Mouse (Mus musculus) erythroblast, adult 5-6 weeks (primary cell): ENCODE data around the gene Pbxip1. TPM values are rescaled to one million over a fixed set of nuclear protein-coding genes. Genes with fewer than 3 reads are reported as not detected.
"Not testable (repeated sequence)": the region's sequence is repeated elsewhere in the genome, so short reads cannot be mapped to it uniquely, and the experiment has no call there.

ENCODE experiments used
- ATAC-seq: replicated peaks from 2 replicates; pipeline ENCODE4 v1.8.0; 2016; ENCODE audit warnings: moderate number of reproducible peaks, mild to moderate bottlenecking, moderate TSS enrichment, inconsistent platforms; ENCODE audit not compliant: poor library complexity, low FRiP score, severe bottlenecking
- total RNA-seq, 2 experiments: library from RNA; stranded (forward) in 1 of 2; stranded (reverse) in 1 of 2; fragments of 150-400 nt in 1 of 2; fragments of 200-764, 138-1000 nt in 1 of 2; gene quantifications; 2 replicates each; pipeline versions ENCODE4 v1.2.3 to v1.2.4; 2015 to 2017; ENCODE audit warnings: low replicate concordance in 2 of 2

Pbxip1 gene
- total RNA-seq, 2 experiments from 2014 or later, result 4.2 to 6.2 TPM

DNA sequence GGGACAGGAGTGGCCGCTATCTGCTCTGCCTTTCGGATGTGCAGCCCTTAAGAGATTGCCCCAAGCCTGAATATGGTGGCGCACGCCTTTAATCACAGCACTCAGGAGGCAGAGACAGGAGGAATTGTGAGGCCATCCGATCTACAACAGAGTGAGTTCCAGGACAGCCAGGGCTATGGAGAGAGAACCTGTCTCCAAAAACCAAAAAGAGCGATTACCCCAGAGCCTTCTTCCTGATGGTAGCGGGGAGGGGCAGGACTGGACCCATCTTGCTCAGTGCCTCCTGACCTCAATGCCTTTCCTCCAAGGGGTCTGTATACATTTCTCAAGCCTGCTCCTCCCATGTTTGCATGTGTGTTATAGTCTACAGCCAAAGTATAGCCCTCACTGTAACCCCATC is 7.5 kb upstream of the Pbxip1 start:
- not testable (repeated sequence) for ATAC-seq

DNA sequence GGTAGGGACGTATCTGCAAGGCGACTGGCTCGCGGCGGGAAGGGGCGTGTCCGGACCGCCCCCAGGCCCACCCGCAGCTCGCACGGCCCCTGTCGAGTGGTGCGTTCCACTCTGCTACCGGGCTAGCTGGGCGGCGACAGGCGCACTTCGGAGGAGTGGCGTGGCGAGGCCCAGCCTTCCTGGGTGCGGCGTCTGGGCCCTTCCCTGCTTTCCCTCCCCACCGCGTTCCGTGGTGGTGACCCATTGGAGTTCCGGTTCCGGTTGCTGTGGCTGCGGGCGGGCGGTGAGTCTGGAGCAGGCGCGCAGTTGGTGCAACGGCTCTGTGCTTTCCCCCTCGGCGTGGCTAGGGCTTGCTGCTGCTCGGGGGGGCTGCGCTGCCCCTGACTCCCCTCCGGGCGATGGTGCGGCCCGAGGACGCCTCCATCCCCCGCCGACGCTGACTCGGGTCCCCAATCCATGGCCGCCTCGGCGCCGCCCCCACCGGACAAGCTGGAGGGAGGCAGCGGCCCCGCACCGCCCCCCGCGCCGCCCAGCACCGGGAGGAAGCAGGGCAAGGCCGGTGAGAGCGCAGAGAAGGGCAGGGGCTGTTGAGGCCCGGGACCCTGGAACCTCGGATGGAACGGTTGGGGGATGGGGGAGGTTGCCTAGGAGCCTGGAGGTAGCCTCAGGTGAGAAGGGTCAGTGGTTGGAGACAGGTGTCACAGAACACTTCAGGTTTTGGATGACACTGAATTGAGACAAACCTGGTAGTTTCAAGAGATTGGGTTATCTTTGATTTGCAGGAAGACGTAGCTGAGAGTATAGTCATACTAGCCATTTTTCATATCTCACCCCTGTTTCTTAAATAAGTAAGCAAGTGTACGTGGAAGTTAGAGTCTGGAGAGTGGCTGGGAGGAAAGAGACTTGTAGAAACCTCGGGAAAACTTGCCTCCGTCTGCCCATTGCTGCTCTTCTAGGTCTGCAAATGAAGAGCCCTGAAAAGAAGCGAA is 6.0 kb upstream of the Pbxip1 start, which contains the start of gene Pygo2:
Gene Pygo2, plus strand, starts transcription at position 44 of the 989 bp plus-strand sequence.
- peak; percentile 95 for ATAC-seq

DNA sequence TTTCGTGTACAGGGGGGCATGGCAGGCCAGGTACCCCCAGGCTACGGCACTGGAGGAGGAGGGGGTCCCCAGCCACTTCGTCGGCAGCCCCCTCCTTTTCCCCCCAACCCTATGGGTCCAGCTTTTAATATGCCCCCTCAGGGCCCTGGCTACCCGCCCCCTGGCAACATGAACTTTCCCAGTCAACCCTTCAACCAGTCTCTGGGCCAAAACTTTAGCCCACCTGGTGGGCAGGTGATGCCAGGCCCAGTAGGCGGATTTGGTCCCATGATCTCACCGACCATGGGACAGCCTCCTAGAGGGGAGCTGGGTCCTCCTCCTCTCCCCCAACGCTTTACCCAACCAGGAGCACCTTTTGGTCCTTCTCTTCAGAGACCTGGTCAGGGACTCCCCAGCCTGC is 3.9 kb upstream of the Pbxip1 start:
- ATAC-seq, result no peak

- no peak for ATAC-seq
Observed at GRCm38 (mm10) chr3:89434532-89434931, 2.0 kb upstream of the Pbxip1 start.

DNA sequence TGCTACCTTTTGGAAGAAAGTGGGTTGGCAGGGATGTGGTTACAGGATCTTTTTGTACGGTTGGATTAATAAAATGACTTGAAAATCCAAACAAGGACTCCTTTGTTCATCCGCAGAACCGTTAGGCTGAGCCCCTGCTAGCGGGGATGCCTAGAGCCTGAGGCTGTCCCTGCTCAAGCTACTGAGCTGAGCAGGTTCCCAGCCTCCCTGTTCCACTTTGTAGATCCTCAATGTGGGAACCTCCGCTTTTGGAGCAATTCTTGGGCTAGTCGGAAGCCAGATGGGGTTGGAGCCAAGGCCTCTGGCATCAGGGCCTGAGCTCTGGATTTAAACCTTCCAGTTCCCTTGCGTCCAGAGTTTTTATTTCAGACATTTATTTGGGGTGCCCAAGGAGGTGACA is 1.5 kb upstream of the Pbxip1 start:
- ATAC-seq, result no peak

- ATAC-seq, result no peak
Observed at GRCm38 (mm10) chr3:89437269-89437668, 763 bp downstream of the Pbxip1 start.

GRCm38 (mm10) chr3:89440691-89441090 is 4.2 kb downstream of the Pbxip1 start:
- ATAC-seq, result no peak

DNA sequence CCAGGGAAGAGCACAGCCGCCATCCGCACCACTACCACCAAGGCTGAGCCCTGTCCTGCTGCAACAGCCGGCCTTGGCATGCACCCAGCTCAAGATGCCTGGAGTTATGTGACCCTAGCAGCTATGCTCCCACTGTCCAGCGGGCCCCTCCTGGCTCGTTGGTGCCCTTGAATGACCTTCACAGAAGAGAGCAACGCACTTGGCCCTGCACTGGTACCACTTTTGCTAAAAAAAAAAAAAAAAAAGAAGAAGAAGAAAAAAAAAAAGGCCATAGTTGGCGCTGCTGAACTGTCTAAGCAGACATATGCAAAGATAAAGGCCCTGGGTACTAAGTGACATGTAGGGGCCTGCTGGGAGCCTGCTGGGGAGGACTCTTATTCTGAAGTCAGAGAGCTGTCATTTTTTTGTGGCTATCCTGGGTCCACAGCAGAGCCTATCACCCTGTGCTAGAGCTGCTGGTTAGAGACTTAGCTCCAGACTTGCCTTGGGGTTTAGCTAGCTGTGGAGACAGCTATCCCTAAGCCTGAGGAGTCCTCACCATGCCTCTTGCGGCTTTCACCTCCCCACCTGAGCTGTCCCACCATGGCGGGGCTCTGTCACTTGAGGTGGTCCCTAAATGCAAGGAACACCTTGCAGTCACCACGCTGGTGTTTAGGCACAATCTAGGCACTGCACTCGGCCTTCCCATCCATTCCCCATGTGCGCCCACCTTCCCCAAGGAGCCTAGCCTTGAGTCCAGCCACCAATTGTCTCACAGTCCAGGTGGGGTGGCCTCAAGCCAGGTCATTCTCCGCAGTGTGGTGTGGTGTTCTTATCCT is 12.4 kb downstream of the Pbxip1 start:
- ATAC-seq, result peak; percentile 70

DNA sequence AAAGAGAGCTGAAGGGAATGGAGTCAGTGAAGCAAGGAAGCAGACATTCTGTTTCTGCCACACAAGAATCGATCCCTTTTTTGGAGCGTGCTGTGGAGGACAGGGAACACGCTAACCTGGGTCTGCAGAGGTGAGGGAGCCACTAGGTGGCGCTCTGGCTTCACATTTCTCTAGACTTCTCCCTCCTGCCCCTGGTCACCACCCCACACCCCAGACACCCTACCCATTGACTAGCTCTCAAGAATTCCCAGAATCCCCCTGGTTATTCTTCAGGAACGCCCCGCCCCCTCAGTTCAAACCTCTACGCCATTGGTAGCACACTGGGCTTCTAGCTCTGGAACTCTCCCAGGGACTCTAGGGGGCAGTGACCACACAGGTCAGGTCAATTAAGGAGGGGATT is 13.0 kb downstream of the Pbxip1 start:
- peak; percentile 85 for ATAC-seq

- no peak for ATAC-seq
Observed at GRCm38 (mm10) chr3:89451916-89452315, 15.4 kb downstream of the Pbxip1 start.

GRCm38 (mm10) chr3:89454401-89455177 is 18.1 kb downstream of the Pbxip1 start, which contains the start of gene Pmvk:
Pmvk (plus strand) TSS chr3:89454541.
- no peak for ATAC-seq

- ATAC-seq, result no peak
Observed at GRCm38 (mm10) chr3:89455786-89456285, 19.3 kb downstream of the Pbxip1 start.

- ATAC-seq, result peak; percentile 65; the same call in 1 of the 2 replicates
Observed at GRCm38 (mm10) chr3:89456726-89457665, 20.5 kb downstream of the Pbxip1 start.

- ATAC-seq, result peak; percentile 64
Observed at GRCm38 (mm10) chr3:89458372-89458964, 22.0 kb downstream of the Pbxip1 start.

- ATAC-seq, result peak; percentile 85
Observed at GRCm38 (mm10) chr3:89458965-89459807, 22.7 kb downstream of the Pbxip1 start.

DNA sequence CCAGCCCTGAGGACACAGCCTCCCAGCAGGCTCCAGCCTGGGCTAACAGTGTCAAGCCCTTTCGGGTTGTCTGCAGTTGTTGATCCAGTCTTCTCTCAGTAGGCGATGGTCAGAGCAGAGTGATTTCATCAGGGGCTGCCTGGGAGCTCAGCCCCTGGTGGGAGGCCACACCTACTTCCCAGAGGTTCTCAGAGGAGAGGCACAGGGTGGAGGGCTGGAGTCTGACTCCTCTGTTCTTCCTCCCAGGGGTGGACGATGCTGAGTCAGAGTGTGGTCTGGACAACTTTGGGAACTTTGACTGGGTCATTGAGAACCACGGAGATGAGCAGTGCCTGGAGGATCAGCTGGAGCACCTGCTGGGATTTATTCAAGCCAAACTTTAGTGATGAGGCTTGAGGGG is 31.8 kb downstream of the Pbxip1 start:
- ATAC-seq, result no peak

GRCm38 (mm10) chr3:89472280-89472679 is 35.8 kb downstream of the Pbxip1 start:
- ATAC-seq, result no peak
